Mouse (Mus musculus) heart, embryonic 14.5 days (tissue): ENCODE measurements at regions not wholly inside any gene's neighbourhood (a gene's known extent, or its start where the extent isn't known, plus 50 kb on each side); places are given as distances from the start of the nearest gene placed in this dataset.

Experiments
- ATAC-seq: fragments of 200-750 bp; cut with Nextera tagmentation; 2 replicates; pipeline ENCODE4 v1.8.0; 2017; ENCODE audit warnings: low read depth, moderate TSS enrichment; ENCODE audit not compliant: insufficient number of reproducible peaks, insufficient read depth, low FRiP score
- H3K27ac ChIP-seq, 2 experiments: fragments of 200-500 bp in 1 of 2; fragments of 300-500 bp in 1 of 2; sonication (generic) in 1 of 2; replicated peaks in 1 of 2; 2 replicates each; pipeline ENCODE4 v1.5.1; 2012 to 2014; ENCODE audit warnings: low read depth in 2 of 2, low read length in 2 of 2, control low read depth in 1 of 2, mild to moderate bottlenecking in 1 of 2, mixed read lengths in 1 of 2; ENCODE audit not compliant: control insufficient read depth in 1 of 2, insufficient read depth in 1 of 2
- H3K27me3 ChIP-seq: fragments of 300-500 bp; sonication (generic); 2 replicates; pipeline ENCODE4 v1.6.1; 2014; ENCODE audit warnings: mild to moderate bottlenecking, low read length, control low read depth; ENCODE audit not compliant: control insufficient read depth, insufficient read depth
- H3K36me3 ChIP-seq: fragments of 300-500 bp; sonication (generic); 2 replicates; pipeline ENCODE4 v1.6.1; 2014; ENCODE audit warnings: mild to moderate bottlenecking, control low read depth, low read length, mixed read lengths; ENCODE audit not compliant: control insufficient read depth, insufficient read depth
- H3K4me1 ChIP-seq, 2 experiments: fragments of 200-500 bp in 1 of 2; fragments of 300-500 bp in 1 of 2; sonication (generic) in 1 of 2; 2 replicates each; pipeline ENCODE4 v1.6.1; 2012 to 2014; ENCODE audit warnings: low read length in 2 of 2, control low read depth in 1 of 2, mixed read lengths in 1 of 2; ENCODE audit not compliant: control insufficient read depth in 2 of 2, insufficient read depth in 2 of 2
- H3K4me2 ChIP-seq: fragments of 300-500 bp; sonication (generic); 2 replicates; pipeline ENCODE4 v1.6.1; 2014; ENCODE audit warnings: mild to moderate bottlenecking, low read length
- H3K4me3 ChIP-seq, 2 experiments: fragments of 200-500 bp in 1 of 2; fragments of 300-500 bp in 1 of 2; sonication (generic) in 1 of 2; 2 replicates each; pipeline ENCODE4 v1.5.1; 2012 to 2014; ENCODE audit warnings: low read length in 2 of 2, mild to moderate bottlenecking in 2 of 2, control low read depth in 1 of 2, low read depth in 1 of 2, moderate library complexity in 1 of 2; ENCODE audit not compliant: control insufficient read depth in 1 of 2, insufficient read depth in 1 of 2
- H3K9ac ChIP-seq: fragments of 300-500 bp; sonication (generic); 2 replicates; pipeline ENCODE4 v1.6.1; 2014; ENCODE audit warnings: mild to moderate bottlenecking, low read length
- H3K9me3 ChIP-seq: fragments of 300-500 bp; sonication (generic); 2 replicates; pipeline ENCODE4 v1.6.1; 2016; ENCODE audit warnings: low read length, control low read depth; ENCODE audit not compliant: control insufficient read depth
- WGBS: fragments of 180-500 bp; shearing (Covaris S2); extraction: QIAGEN DNeasy Blood & Tissue Kit; methylation state at CpG from one replicate; pipeline ENCODE4 v1.1.7; 2014; 5-methylcytosine and 5-hydroxymethylcytosine counted together

- H3K4me3 ChIP-seq, result no peak overlapping the region
- no peaks in the 10 kb centered on the region for H3K9me3 ChIP-seq
- no peak overlapping the region for H3K27ac ChIP-seq
- no peak overlapping the region for H3K4me2 ChIP-seq
- peaks cover 10 to 11% of the 10 kb centered on the region in 2 experiments for H3K4me1 ChIP-seq
- 84% methylated on average over 7 of the region's 7 CpGs for WGBS
- no peaks in the 10 kb centered on the region for H3K36me3 ChIP-seq
- no peak overlapping the region for H3K9ac ChIP-seq
- no peaks in the 10 kb centered on the region for H3K27me3 ChIP-seq
- ATAC-seq, result no peak
These were observed 155.2 kb upstream of the Pgrmc2 start for GRCm38 (mm10) chr3:41238046-41238445.

- no peaks in the 10 kb centered on the region for H3K9me3 ChIP-seq
- WGBS, result 99% methylated on average over 2 of the region's 2 CpGs
- no peak for ATAC-seq
- no peak overlapping the region for H3K4me3 ChIP-seq
- no peaks in the 10 kb centered on the region for H3K27me3 ChIP-seq
- H3K9ac ChIP-seq, result no peak overlapping the region
- peaks cover 10 to 11% of the 10 kb centered on the region in 2 experiments for H3K4me1 ChIP-seq
- H3K27ac ChIP-seq, result no peak overlapping the region
- no peaks in the 10 kb centered on the region for H3K36me3 ChIP-seq
- H3K4me2 ChIP-seq, result no peak overlapping the region
These were observed 152.8 kb upstream of the Pgrmc2 start for GRCm38 (mm10) chr3:41235610-41236009.

GRCm38 (mm10) chr3:41234994-41235393, 152.1 kb upstream of the Pgrmc2 start:
- H3K4me3 ChIP-seq, result no peak overlapping the region
- H3K4me1 ChIP-seq, result peaks cover 10 to 11% of the 10 kb centered on the region in 2 experiments
- H3K9me3 ChIP-seq, result no peaks in the 10 kb centered on the region
- H3K27me3 ChIP-seq, result no peaks in the 10 kb centered on the region
- ATAC-seq, result no peak
- H3K4me2 ChIP-seq, result peak overlapping the region; percentile 36
- no peak overlapping the region for H3K27ac ChIP-seq
- H3K36me3 ChIP-seq, result no peaks in the 10 kb centered on the region
- no peak overlapping the region for H3K9ac ChIP-seq
- WGBS, result 29% methylated on average over 9 of the region's 9 CpGs

GRCm38 (mm10) chr3:41234191-41234590, 151.3 kb upstream of the Pgrmc2 start:
- no peak overlapping the region for H3K4me3 ChIP-seq
- H3K4me2 ChIP-seq, result no peak overlapping the region
- no peak for ATAC-seq
- H3K36me3 ChIP-seq, result no peaks in the 10 kb centered on the region
- H3K27ac ChIP-seq, result no peak overlapping the region
- WGBS, result 78% methylated on average over 7 of the region's 7 CpGs
- H3K4me1 ChIP-seq, result peaks cover 13 to 16% of the 10 kb centered on the region in 2 experiments
- no peaks in the 10 kb centered on the region for H3K27me3 ChIP-seq
- H3K9ac ChIP-seq, result no peak overlapping the region
- H3K9me3 ChIP-seq, result no peaks in the 10 kb centered on the region

DNA sequence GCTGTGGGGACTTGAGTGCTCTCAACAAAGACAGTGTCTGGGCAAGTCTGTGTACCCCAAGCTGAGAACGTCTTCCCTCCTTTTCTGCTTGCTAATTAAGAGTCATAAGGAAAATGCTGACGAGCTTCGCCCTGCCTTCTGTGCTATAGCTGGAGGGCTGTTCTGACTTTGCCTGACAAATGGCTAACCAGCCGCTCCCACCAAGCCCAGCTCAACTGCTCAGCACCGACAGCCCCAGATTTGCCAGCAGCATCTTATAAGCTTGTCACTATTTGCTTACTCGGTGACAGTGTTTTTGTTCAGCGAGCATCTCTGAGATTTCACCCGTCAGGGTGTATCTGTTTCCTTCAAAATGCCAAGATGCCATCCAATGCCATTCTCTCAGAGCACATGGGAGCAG, 150.6 kb upstream of the Pgrmc2 start:
- Histone ChIP-seq H3K4me3 (no peak overlapping the region), H3K4me2 (no peak overlapping the region), H3K27ac (no peak overlapping the region), H3K9ac (no peak overlapping the region), H3K27me3 (no peaks in the 10 kb centered on the region), H3K9me3 (no peaks in the 10 kb centered on the region), H3K4me1 (peaks cover 19 to 22% of the 10 kb centered on the region in 2 experiments), H3K36me3 (no peaks in the 10 kb centered on the region)
- WGBS, result 87% methylated on average over 8 of the region's 8 CpGs
- no peak for ATAC-seq

GRCm38 (mm10) chr3:41230961-41231377, 148.1 kb upstream of the Pgrmc2 start:
- no peak overlapping the region for H3K4me2 ChIP-seq
- no peaks in the 10 kb centered on the region for H3K27me3 ChIP-seq
- no peak for ATAC-seq
- no peak overlapping the region for H3K4me3 ChIP-seq
- H3K27ac ChIP-seq, result no peak overlapping the region
- H3K9me3 ChIP-seq, result no peaks in the 10 kb centered on the region
- WGBS, result 78% methylated on average over 3 of the region's 3 CpGs
- no peak overlapping the region for H3K9ac ChIP-seq
- H3K4me1 ChIP-seq, result peaks cover 19 to 25% of the 10 kb centered on the region in 2 experiments
- no peaks in the 10 kb centered on the region for H3K36me3 ChIP-seq

- Histone ChIP-seq H3K36me3 (no peaks in the 10 kb centered on the region), H3K9ac (no peak overlapping the region), H3K27ac (no peak overlapping the region; a peak in 1 of 4 replicates), H3K4me3 (no peak overlapping the region), H3K27me3 (no peaks in the 10 kb centered on the region), H3K4me2 (peak overlapping the region; percentile 41; the same call in 1 of the 2 replicates), H3K4me1 (peaks cover 16 to 17% of the 10 kb centered on the region in 2 experiments), H3K9me3 (no peaks in the 10 kb centered on the region)
- no peak for ATAC-seq
- 73% methylated on average over 2 of the region's 2 CpGs for WGBS
These were observed 146.6 kb upstream of the Pgrmc2 start for GRCm38 (mm10) chr3:41229493-41229892.

GRCm38 (mm10) chr3:41228536-41228935, 145.7 kb upstream of the Pgrmc2 start:
- no peak overlapping the region for H3K4me3 ChIP-seq
- H3K9me3 ChIP-seq, result no peaks in the 10 kb centered on the region
- no peaks in the 10 kb centered on the region for H3K27me3 ChIP-seq
- H3K27ac ChIP-seq, result peak overlapping the region; percentile 21 to 32; a peak in 2 of 4 replicates
- H3K4me2 ChIP-seq, result peak overlapping the region; percentile 41
- peak; percentile 81; the same call in 1 of the 2 replicates for ATAC-seq
- peak overlapping the region; percentile 25; the same call in 1 of the 2 replicates for H3K9ac ChIP-seq
- H3K4me1 ChIP-seq, result peaks cover 12 to 14% of the 10 kb centered on the region in 2 experiments; a peak in 3 of 4 replicates
- 4% methylated on average over 7 of the region's 7 CpGs for WGBS
- no peaks in the 10 kb centered on the region for H3K36me3 ChIP-seq
